Mouse (Mus musculus): ENCODE measurements around the gene Twist1.

DNA sequence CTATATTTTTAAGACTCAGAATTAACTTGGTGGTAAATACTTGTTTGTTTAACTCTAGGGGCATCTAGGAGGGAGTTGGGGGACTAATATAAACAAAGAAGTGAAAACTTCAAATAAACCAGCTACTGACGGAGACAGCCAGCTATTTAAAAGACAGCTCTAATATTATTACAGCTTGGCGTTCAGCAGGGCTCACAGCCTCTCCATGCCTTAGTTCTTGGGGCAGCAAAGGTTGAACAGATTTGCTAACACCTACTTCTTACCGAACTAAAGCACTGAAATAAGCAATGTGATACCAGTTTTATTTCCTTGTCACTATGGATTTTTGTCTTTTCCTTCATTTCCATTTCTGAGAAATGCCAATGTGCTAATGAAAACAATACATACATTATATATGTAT, 2.4 kb downstream of the Twist1 start:
- no peak for TF ChIP-seq CTCF (IDR thresholded peaks at IDR 0.05; ENCODE audit: low read depth, low read length)
- TF ChIP-seq POLR2A (IDR thresholded peaks at IDR 0.05; ENCODE audit: borderline replicate concordance, low read depth, low read length) = no peak
